Mouse (Mus musculus) adrenal gland, adult 8-10 months (tissue): ENCODE measurements around the gene Obp2a. TPM values are rescaled to one million over a fixed set of nuclear protein-coding genes. Genes with fewer than 3 reads are reported as not detected.
"Not testable (repeated sequence)": the region's sequence is repeated elsewhere in the genome, so short reads cannot be mapped to it uniquely, and the experiment has no call there.

ENCODE experiments used
- DNase-seq: peaks from one replicate; pipeline ENCODE4 v3.0.0; 2022
- total RNA-seq, 4 experiments: library from RNA; stranded (reverse); gene quantifications; 2 replicates each; pipeline ENCODE4 v1.2.4; 2022

Obp2a gene
- total RNA-seq, 4 experiments from 2014 or later: 3.1 to 30.1 TPM; not detected in 2

GRCm38 (mm10) chr2:25709791-25710190 is 9.9 kb downstream of the Obp2a start:
- DNase-seq: not testable (repeated sequence)

DNA sequence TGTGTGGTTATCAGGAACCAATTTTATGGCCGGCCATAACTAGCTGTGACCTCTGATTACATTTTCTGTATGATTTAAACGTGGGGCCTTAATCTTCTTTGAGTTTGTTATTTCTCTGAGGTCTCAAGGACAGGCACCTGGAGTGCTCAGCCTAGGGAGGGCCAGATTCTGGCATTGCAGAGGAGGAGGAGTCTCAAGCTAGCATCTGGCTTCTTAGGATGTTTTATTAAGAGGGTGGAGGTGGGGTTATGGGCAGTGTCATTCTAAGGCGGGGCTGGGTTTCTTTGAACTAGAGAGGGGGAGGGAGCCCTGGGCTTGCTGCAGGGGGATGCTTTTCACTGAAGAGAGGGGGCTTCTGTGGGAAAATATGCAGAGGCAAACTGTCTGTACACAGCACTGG is 11.8 kb downstream of the Obp2a start:
- not testable (repeated sequence) for DNase-seq

DNA sequence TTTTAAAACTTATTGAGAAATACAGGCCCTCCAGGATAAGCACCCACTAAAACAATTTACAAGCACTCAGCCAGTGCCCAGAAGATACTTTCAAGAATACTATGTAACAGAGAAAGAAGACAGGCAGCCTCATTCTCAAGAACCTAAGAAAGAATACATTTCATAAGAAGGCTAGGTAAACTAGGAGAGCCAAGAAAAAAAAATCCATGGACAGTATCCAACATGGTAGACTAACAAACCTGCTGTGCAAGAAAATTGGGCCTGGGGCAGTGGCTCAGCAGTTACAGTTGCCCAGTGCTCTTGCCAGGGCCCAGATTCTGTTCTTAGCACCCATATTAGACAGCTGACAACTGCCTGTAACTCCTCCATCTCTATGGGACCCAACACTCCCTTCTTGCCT is 17.4 kb downstream of the Obp2a start:
- DNase-seq: no peak

GRCm38 (mm10) chr2:25733199-25733930 is 33.5 kb downstream of the Obp2a start:
- DNase-seq: no peak

- not testable (repeated sequence) for DNase-seq
These were observed 36.9 kb downstream of the Obp2a start, which contains the start of gene Obp2b for GRCm38 (mm10) chr2:25736709-25737108. Gene Obp2b, plus strand, starts transcription at chr2:25737009.

DNA sequence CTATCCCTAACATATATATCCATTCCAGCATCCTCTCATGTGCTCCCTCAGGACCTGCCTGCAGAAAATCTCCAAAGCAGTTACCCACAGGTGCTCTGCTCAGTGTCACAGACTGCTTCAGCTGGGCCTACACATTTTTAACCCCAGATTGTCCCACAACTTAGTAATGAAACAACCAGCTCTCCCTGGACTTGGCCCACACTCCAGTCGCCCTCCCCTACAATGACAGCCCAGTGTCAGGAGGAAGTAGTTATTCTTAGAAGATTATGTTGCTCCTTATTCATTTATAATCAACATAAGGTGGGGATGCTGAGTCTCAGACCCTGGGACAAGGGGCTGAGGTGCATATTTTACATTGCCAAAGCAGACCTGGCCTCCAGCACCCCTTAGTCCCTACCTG is 41.8 kb downstream of the Obp2a start:
- no peak for DNase-seq

Other genes with a start within 250 kb of the Obp2a start
- gene Clic3, start 243.2 kb upstream of the Obp2a start, total RNA-seq: not detected
- gene Paxx, start 238.9 kb upstream of the Obp2a start, total RNA-seq: 10 to 100 TPM; 32.4 to 68.2 (median 43.4) TPM
- 10 to 100 TPM in 1 of 4 experiments, 1 to 10 TPM in 3; 3.2 to 10.5 (median 4.4) TPM for gene Ptgds, start 230.0 kb upstream of the Obp2a start, total RNA-seq
- not detected for gene Lcn12, start 206.1 kb upstream of the Obp2a start, total RNA-seq
- gene Fbxw5, start 199.3 kb upstream of the Obp2a start, total RNA-seq: 100 to 1,000 TPM in 3 of 4 experiments, 10 to 100 TPM in 1; 82.5 to 114 (median 107) TPM
- gene C8g, start 198.3 kb upstream of the Obp2a start, total RNA-seq: 1 to 10 TPM in 3 of 4 experiments, under 1 TPM in 1; 0.70 to 2.3 (median 1.6) TPM
- gene Traf2, start 153.1 kb upstream of the Obp2a start, total RNA-seq: 10 to 100 TPM; 22.6 to 35.3 (median 30.6) TPM
- 100 to 1,000 TPM; 149 to 331 (median 215) TPM for gene Edf1, start 142.2 kb upstream of the Obp2a start, total RNA-seq
- gene Mamdc4, start 125.2 kb upstream of the Obp2a start, total RNA-seq: 10 to 100 TPM in 1 of 4 experiments, 1 to 10 TPM in 3; 1.4 to 11.0 (median 4.0) TPM
- gene Phpt1, start 124.8 kb upstream of the Obp2a start, total RNA-seq: 10 to 100 TPM; 61.3 to 76.9 (median 66.1) TPM
- gene Ajm1, start 118.3 kb upstream of the Obp2a start, total RNA-seq: 1 to 10 TPM; 1.6 to 4.8 (median 3.8) TPM
- 100 to 1,000 TPM; 121 to 178 (median 137) TPM for gene Rabl6, start 91.5 kb upstream of the Obp2a start, total RNA-seq
- not detected for gene Ccdc183, start 82.4 kb upstream of the Obp2a start, total RNA-seq
- gene Tmem141, start 78.0 kb upstream of the Obp2a start, total RNA-seq: 10 to 100 TPM; 18.0 to 47.8 (median 27.3) TPM
- 1 to 10 TPM; 4.7 to 7.0 (median 5.5) TPM for gene Fcna, start 72.0 kb upstream of the Obp2a start, total RNA-seq
- gene Lcn8, start 46.9 kb upstream of the Obp2a start, total RNA-seq: not detected
- gene Lcn5, start 42.1 kb upstream of the Obp2a start, total RNA-seq: not detected
- gene Lcn6, start 23.3 kb upstream of the Obp2a start, total RNA-seq: not detected
- not detected for gene Lcn10, start 17.3 kb upstream of the Obp2a start, total RNA-seq
- gene Bmyc, start 6.7 kb downstream of the Obp2a start, total RNA-seq: 10 to 100 TPM; 29.9 to 69.4 (median 39.2) TPM
- not detected for gene Obp2b, start 37.0 kb downstream of the Obp2a start, total RNA-seq
- not detected for gene Lcn3, start 65.5 kb downstream of the Obp2a start, total RNA-seq
- gene Lcn11, start 77.0 kb downstream of the Obp2a start, total RNA-seq: not detected
- gene Gm13539, start 82.2 kb downstream of the Obp2a start, total RNA-seq: not detected
- gene Glt6d1, start 115.8 kb downstream of the Obp2a start, total RNA-seq: not detected
- gene Lcn9, start 123.1 kb downstream of the Obp2a start, total RNA-seq: not detected
- gene Sohlh1, start 147.2 kb downstream of the Obp2a start, total RNA-seq: not detected
- 10 to 100 TPM in 2 of 4 experiments, 1 to 10 TPM in 2; 1.8 to 12.1 (median 8.0) TPM for gene Kcnt1, start 163.7 kb downstream of the Obp2a start, total RNA-seq